Mouse (Mus musculus): ENCODE measurements at regions not wholly inside any gene's neighbourhood (a gene's known extent, or its start where the extent isn't known, plus 50 kb on each side); places are given as distances from the start of the nearest gene placed in this dataset.
A peak's percentile ranks its signal among the peaks of the same experiment; 100 is the strongest.

DNA sequence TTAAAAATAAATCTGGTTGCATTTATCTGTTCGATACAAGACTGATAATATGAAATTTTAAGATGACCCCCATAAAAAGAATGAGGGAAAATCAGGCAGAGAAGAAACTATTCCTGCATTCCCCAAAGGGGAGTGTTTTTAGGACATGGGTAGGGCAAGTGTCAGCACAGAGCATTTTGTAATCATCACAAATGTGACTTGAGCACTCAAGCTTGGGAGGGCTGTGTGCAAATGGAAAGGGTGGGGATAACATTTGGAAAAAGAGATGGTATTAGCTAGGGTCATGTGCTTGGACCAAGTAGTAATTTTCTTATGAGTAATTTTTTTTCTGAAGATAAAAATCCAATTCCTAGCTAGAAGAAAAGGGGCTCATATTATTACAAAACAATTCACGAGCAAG lies 418.1 kb upstream of the Cd180 start:
- DNase-seq, result no peak

DNA sequence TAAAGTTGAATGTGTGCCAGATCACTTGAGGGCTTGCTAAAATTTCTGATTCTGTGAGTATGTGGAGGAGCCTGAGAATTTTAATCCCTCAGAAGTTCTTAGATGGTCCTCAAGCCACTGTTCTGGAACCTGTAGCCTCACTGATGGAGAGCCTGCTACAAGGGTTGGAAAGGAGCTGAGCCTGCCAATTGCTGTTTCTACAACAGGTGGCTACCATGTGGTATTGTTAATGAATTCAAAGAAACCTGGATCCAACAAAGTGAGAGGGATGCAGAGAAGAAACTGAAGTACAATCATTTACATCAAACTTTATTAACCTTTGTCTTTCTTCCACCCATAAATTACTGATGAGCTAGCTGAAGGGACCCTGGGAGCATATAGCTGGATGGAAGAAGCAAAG lies 416.5 kb upstream of the Cd180 start:
- no peak for DNase-seq

DNA sequence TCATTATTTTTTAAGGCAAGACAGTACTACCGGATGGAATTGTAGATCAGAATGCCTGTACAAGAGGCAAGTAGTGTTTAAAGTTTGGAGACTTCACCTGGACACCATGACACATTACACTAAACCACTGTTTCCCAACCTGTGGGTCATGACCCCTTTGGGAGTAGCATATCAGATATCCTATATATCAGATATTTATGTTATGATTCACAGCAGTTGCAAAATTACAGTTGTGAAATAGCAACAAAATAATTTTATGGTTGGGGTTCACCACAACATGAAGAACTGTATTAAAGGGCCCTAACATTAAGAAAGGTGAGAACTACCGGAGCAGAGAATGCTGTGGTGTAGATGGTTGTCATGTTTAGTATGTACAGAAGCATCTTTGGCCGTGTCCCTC lies 413.2 kb upstream of the Cd180 start:
- DNase-seq, result no peak

DNA sequence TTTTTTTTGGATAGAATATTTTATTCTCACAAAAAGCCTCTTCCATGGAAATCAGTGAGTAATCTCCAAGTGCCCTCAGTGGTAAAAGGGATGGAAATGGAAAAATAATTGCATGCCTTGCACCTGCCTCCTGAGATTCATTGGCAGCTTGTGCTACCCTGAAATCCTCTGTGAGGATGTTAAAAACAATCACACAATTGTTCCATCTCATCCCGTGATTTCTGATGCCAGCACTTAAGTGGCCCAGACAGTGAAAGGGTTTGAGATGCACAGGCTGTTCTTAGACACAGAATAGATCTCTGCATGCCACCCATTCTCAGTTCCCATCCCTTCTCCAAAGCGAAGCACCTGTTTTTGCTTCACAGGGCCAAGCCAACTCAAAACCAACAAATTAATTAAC lies 398.9 kb upstream of the Cd180 start:
- DNase-seq, result no peak

DNA sequence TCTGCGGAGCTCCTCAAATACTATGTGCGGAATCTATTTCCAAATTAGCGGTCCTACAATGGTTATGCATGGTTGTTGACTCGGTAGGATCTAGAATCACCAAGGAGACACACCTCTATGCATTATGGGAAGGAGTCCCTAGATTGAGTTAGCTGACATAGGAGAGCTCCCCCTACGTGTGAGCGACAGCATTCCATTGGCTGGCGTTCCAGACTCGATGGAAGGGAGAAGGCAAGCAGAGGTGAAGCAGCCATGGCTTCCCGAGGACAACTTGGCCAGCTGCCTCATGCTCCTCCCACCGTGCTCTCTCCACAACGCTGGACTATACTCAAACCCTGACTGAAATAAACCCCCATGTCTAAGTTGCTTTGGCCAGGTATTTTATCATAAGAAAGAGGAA lies 398.3 kb upstream of the Cd180 start:
- DNase-seq, result no peak

DNA sequence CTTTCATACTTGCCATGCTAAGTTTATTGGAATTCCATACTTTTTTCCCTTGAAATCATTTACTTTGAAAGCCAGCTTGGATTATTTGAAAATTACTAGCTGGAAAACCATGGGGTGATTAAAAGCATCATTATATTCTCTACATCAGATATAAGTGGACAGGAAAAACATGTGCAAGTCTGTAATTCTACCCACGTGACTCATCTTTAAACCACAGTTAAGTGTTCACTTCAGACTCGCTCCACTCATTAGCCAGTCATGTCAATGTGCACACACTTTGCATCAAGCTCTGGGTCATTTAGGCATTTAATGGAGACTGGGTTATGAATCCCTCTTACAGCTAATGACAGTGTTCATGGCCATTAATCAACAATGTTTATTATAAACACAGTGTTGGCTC lies 385.4 kb upstream of the Cd180 start:
- no peak for DNase-seq

DNA sequence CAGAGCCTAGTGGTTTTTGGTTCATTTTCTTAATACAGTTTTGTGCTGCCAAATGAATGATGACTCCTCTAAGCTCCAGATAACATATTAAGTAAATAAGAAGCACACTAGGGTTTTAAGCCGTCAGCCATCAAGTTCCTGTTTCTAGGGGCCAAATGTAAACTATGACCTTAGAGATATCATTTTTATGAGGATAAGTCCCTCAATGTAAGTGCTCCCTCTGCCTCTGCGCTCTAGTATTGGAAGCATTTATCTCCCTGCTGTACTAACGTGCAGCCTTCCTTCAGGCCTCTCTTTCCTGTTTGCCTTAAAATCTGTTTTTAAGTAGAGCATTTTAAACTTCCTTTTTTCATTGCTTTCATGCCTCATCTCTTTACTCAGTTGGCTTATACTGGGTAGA lies 381.3 kb upstream of the Cd180 start:
- no peak for DNase-seq

DNA sequence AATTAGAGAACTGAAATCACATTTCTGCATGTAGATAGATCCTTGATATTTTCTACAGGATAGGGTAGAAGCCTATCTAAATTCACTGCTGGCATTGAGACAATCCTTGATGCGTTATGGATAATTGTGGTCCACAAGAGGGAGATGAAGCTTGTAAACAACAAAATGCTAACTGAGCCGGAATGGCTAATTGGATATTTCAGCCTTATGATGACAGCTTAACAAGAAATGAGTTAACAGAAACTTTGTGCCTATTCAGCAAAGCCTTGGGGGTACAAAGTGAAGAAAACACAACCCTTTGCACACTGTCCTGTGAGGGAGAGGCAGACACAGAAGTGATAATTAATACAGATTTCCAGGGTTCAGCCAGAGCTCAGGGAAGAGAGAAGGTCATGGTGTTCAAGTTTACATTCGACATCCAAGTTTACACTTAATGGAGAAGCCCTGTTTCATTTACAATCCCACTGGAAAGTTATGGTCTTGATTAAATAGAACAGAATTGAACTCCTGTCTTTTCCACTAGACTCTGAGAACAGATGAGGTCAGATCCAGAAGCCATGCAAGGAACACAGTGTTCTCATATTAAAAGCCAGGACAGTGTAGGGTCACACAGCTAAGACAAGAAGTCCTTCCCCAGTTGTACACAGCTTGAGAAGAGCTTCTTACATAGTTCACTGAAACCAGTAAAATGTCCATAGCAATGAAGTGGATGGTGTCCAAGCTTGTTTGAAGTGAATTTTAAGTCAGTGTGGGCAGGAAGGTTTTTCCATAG lies 377.3 kb upstream of the Cd180 start:
- DNase-seq, result no peak

DNA sequence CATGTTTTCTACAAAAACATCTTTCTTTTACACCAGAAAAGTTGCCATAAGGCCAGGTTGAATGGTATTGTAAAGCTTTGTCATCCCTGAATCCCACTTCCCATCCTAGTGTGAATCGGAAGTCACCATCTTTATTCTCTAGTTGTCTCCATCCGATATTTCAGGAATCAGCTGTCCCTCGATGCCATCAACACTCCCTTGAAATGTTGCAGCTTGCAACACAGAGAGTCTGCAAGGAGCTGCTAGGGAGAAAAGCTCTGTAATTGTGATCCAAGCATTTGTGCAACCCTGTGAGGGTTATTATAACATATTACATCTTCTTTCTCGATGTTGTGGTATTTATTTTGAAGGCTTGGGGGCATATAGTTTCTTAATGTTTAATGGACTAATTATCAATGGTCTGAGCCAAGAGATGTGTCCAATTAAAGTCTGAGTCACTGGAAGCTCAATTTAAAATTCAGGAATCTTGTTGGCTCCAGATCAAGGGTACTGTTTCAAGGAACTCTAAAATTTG lies 374.4 kb upstream of the Cd180 start:
- no peak for DNase-seq

DNA sequence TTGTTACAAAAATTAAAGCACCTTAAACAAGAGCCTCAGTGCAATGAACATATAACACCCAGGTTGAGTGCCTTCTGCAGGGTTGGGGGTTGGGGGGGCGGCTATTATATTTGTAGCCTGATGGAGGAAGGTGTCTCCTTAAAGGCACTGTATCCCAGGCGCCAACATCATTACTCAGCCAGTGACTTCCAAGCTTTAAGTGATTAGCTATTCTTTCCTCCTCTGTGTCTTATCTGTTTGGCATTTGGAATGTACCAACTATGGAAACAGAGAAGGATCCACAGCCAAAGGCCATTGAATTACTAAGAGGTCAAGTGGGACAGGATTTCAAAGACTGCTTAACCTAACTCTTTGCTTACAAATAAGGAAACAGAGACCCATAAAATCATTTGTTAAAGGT lies 373.9 kb upstream of the Cd180 start:
- DNase-seq, result no peak

DNA sequence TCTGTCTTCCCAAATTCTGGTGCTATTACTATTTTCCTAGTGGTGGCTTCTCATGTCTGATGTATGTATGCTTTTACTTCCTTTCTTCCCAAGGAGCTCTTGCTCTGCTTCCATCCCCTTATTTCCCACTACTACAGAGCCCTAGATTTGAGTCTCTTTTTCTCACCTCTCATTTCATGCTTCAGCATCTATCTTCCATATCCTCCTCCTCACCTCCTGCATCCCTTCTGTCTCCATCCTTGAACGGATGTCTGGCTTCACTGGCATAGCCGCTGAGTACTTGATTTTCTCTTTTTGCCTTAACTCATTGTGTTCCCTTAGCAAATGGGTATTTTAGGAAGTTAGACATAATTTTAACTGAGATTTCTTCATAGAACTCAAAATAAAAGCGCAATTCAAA lies 369.5 kb upstream of the Cd180 start:
- no peak for DNase-seq

DNA sequence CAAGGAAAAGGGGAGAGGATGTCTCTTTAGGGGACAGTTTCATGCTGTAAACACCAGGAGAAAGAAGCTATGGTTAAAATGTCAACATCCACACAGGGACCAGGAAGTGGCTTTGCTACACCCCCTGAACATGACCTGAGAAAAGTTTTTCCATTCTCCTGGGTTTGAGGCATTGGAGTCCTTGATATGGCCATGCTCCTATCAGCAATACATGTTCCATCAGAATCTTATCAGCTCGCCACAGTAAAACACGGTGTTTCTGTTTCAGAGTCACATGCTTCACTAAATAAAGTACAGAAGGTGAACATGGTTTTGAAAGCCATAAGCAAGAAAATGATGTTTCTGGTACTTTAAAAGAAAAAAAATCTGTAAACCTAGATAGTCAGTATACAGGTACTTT lies 367.4 kb upstream of the Cd180 start:
- no peak for DNase-seq

DNA sequence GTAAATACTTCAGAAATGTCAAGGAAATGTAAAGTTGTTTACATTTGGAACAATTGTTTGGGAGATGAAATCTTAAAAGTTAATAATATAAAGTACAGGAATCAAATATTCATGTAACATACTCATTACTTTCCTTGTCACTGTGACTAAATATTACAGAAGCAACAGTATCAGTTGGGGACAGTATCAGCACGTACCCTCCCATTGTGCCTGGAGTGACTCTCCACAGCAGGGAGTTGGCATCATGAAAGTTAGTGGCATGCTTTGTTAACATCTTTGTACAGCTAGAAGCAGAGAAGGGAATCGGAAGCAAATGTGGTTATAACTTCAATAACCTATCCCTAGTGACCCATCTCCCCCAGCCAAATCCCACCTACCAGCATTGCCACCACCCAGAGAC lies 366.8 kb upstream of the Cd180 start:
- DNase-seq, result no peak

DNA sequence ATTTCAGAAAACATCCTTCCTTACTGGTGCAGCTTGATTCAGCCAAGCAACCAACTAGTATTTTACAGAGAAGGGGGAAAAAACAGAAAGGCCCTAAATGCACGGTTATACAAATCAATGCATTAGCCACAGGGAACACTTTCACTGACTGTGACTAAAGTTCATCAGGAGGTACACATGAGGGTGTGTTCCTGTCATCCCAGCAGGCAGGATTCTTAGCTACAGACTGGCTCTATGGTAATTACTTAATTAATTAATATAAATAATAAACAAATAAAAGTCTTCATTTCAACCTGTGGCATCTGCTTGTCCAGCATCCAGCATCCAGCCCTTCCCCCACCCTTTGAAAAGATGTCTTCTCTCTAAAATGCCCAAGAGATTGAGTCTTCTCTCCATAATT lies 359.7 kb upstream of the Cd180 start:
- no peak for DNase-seq

DNA sequence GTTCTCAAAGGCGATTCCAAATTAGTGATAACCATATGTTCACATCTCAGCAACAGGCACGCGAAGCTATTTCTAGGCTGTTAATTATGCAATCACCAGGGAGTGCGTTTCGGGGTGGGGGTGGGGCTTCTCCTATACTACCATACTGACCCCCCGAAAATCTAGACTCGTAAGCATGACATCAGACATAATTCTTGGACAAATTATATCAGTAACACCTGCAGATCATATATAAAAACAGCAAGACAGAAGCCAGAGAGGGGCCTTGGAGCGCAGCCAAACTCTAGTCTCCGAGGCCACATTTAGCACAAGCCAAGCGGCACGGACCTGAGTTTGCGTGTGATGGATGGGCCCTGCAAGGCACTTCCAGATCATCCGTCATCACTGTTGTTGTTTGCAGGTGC lies 359.2 kb upstream of the Cd180 start:
- DNase-seq, result peak; percentile 47

DNA sequence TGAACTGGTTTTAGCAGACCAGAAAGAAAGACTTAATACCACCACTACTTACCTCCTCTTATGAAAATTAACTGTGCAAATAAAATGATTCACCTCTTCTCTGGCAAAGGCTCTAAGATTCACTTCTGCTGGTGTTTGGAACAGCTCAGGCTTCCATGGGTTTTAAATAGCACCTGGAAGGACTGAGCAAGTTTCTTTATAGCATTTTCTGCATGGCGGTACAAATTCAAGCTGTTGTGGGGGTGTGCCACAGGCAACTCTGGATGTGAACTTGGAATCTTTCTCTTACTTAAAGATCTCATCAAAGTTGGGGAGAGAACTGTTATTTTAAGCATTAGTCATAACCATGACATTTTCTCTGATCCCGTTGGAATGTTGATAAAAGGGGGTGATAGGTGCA lies 350.1 kb upstream of the Cd180 start:
- DNase-seq, result no peak

DNA sequence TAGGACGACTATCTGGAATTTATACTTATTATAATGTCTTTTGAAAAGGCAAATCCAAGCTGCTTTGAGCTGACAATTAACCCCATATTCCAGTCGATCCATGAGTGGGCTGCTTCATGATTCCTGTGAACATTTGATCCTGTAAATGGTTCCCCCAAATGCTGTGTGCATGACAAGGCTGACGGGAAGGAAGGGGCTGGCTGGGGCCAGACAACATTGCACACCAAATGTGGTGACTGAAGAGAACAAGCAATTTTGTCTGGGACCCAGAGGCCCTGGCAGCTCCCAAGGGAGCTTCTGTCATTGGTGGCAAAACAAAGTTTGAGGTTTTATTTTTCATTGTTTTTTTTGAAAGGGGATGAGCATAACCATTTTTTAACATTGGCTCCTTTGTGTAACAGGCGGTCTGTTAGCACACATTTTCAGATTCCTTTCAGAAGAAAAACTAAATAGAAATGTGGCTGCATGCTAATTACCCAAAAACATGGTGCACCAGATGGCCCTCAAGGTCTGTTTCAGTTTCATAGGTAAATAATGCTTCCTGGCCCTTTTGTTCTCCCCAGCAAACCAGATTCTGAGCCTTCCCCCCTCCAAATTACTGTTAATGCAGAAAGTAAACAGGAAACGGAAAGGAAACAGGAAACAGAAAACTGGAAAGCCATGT lies 348.6 kb upstream of the Cd180 start:
- DNase-seq, result no peak

DNA sequence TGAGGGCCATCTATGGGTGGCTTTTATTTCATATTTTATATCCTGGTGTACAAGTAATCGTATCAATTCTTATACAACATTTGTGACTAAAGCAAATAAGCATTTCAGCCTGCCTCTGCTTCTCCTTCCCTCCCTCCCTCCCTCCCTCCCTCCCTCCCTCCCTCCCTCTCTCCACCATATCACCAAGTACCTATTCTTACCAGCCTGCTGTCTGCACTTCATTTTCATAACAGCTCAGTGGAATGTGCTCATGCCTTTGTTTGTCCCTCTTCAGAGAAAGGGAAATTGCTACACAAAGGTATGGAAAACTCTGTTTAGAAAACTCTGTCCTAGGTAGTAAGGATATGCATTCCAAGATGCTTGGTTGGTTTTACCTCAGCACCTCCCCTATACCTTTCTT lies 343.9 kb upstream of the Cd180 start:
- no peak for DNase-seq

DNA sequence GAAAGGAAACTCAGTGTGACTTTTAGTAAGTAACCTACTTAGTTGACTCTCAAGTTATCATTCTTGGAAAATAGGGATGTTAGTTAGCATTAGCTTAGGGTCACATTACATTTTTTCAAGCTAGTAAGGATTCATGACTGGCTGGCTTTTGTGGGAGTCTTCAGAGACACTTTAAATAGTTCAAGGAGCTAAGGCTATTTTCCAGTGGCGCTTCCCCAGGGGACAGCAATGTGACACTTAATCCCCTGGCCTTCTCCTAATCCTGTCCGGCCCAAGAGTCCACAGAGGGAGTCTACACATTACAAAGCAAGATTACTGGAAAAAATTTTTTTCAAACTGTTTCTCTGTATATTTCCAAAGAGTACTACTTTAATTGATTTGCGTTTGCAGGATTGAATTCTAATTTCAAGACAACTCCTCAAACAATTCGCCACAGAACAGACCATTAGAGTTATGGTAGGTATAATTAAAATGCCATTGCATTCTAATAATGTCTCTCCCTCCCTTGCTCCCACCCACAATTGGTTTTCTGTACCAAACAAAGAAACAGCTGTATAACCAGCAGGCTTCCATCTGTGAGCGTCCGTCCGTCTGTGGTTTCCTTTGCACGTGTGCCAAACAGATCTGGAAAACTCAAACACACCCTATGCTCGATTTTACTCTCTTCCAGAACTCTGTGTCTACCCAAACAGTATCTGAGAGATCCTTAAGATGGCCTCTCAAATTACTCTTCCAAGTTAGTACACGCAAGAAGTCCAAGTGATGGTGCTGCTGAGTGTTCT lies 341.1 kb upstream of the Cd180 start:
- no peak for DNase-seq

DNA sequence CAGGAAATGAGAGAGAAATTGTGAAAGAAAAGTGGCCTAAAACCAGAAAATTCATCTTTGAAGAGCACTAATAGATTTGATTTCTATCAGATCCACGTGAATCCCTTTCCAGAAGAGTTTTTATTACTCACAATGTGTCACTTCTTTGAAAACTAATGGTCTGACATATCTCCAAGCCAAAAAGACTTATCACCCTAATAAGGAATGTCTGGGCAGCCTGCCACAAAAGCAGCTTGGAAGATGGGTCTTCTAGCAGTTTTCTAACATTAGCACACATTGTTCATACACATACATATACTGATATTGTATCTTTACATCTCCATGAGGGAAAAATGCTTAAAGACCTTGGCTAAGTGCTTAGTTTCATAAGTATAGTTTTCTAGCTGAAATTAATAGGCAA lies 337.8 kb upstream of the Cd180 start:
- DNase-seq, result peak; percentile 48

DNA sequence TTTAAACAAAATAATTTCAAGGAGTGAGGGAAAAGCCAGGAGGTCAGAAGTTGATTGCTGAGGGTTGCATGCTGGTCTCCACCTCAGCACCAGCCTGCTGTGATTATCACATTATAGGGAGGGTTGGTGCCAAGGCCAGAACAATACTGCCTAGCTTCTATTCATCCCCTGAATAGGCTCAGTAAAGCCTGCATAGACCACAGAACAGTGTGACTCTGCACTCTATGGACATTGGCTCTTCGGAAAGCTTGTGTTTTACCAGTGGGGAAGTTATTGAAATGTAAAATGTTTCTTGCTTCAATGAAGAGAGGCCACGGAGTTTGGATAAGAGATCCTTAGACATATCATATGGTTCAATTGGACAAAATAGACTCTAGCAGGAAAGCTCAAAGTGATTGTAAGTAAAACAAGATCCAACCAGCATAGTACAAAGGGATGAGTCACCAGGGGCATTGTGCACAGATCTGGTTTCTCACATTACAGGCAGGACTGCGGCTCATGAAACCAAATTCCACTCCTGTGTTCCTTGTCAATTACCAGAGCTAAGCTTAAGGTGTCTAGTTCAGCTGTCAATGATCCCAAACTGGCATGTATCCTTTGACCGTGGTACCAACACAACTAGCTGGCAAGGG lies 320.8 kb upstream of the Cd180 start:
- no peak for DNase-seq

DNA sequence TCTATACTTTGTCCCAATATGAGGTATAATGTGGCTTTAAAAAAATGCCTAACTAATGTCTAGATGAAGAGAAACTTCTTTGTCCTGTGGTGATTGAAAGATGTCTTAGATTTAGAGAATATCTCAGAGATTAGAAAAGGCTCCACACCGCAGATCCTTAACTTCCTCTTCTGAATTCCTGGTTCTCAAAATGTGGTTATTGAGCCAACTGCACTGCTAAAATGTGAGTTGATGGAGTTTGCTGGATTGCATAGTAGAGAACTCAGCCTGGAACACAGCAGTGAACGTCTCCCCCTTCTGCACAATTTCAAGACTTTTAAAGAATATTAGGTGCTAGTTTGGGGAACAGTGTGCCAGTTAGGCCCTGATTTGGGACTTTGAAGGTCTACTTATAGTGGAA lies 312.7 kb upstream of the Cd180 start:
- no peak for DNase-seq

DNA sequence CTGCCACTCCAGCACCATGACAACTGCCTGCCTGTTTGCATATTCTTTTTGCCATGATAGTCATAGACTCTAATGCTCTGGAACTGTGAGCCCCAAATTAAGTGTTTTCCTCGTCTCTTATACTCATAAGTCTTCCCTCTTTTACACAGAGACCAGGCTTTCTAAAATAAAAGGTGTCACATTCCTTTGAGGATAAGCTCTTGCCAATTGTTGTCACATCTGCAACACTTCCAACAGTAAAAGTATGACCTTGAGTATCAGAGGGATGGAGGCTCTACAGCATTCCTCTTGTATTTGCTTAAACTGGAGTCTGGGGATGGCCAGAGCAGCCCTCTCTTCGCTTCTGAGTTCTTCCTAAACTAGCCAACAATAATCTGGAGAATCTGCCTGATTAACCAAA lies 301.4 kb upstream of the Cd180 start:
- DNase-seq, result no peak
